Mouse (Mus musculus) stomach, embryonic 16.5 days (tissue): ENCODE results near the gene Grm3. TPM values are rescaled to one million over a fixed set of nuclear protein-coding genes. Genes with fewer than 3 reads are reported as not detected.

Experiments
- ATAC-seq: fragments of 200-750 bp; cut with Nextera tagmentation; 2 replicates; pipeline ENCODE4 v1.8.0; 2017; ENCODE audit warnings: moderate number of reproducible peaks, moderate TSS enrichment; ENCODE audit not compliant: insufficient read depth, low FRiP score
- H3K27ac ChIP-seq: fragments of 300-500 bp; sonication (generic); 2 replicates; pipeline ENCODE4 v1.5.1; 2014; ENCODE audit warnings: low read length
- H3K27me3 ChIP-seq: fragments of 300-500 bp; sonication (generic); 2 replicates; pipeline ENCODE4 v1.6.1; 2014; ENCODE audit warnings: low read length, control low read depth, mixed read lengths; ENCODE audit not compliant: control insufficient read depth, insufficient read depth
- H3K36me3 ChIP-seq: fragments of 300-500 bp; sonication (generic); 2 replicates; pipeline ENCODE4 v1.6.1; 2014; ENCODE audit warnings: low read length; ENCODE audit not compliant: control insufficient read depth, insufficient read depth
- H3K4me1 ChIP-seq: fragments of 300-500 bp; sonication (generic); 2 replicates; pipeline ENCODE4 v1.6.1; 2014; ENCODE audit warnings: low read length, control low read depth, mixed read lengths; ENCODE audit not compliant: control insufficient read depth, insufficient read depth
- H3K4me2 ChIP-seq: fragments of 300-500 bp; sonication (generic); 2 replicates; pipeline ENCODE4 v1.6.1; 2014; ENCODE audit warnings: low read depth, low read length, mixed read lengths
- H3K4me3 ChIP-seq: fragments of 300-500 bp; sonication (generic); replicated peaks from 2 replicates; pipeline ENCODE4 v1.5.1; 2014; ENCODE audit warnings: mild to moderate bottlenecking, low read length
- H3K9ac ChIP-seq: fragments of 300-500 bp; sonication (generic); 2 replicates; pipeline ENCODE4 v1.6.1; 2014; ENCODE audit warnings: low read length
- H3K9me3 ChIP-seq: fragments of 300-500 bp; sonication (generic); replicated peaks from 2 replicates; pipeline ENCODE4 v1.6.1; 2016; ENCODE audit warnings: low read length, control low read depth; ENCODE audit not compliant: control insufficient read depth
- WGBS: fragments of 180-500 bp; shearing (Covaris S2); extraction: QIAGEN DNeasy Blood & Tissue Kit; methylation state at CpG from one replicate; pipeline ENCODE4 v1.1.7; 2014; 5-methylcytosine and 5-hydroxymethylcytosine counted together
- polyA plus RNA-seq: library from polyadenylated mRNA; unstranded; fragments of >200 nt; fragmentation: Nextera tagmentation; extraction: Ambion mirVana; gene quantifications from 2 replicates; pipeline ENCODE4 v1.2.1, GENCODE M21; 2015

The Grm3 gene
- polyA plus RNA-seq, 1 experiment from 2014 or later, result 1.3 TPM

DNA sequence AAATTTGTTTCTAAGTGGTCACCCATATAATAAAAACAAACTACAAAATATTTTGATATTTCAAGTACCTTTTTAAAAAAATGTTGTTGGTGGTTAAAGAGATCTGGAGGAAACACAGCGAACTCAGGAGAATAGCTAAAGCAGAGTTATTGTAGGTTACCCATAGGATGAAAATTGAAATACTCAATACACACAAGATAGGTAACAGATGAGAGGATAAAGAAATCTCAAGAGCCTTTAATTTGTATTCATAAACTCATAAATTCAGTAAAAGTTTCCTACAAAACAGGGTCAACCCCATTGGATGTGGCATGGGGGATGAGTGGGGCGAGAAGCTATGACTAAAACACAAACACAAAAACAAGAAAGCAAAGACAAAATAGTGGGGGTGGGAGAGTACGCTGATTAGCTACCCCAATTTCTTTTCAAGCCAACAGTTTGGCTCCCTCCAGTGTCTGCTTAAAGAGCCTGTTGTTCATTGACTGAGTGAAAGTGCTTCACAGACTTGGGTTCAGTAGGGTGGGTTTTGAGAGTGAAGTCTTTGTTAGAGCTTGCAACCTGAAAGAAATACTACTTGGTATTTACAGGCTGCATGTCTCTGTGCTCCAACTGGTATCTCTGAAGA lies 21.5 kb downstream of the Grm3 start:
- Histone ChIP-seq H3K27me3 (no peaks in the 10 kb centered on the region), H3K9me3 (no peaks in the 10 kb centered on the region), H3K4me2 (no peak overlapping the region), H3K4me3 (no peak overlapping the region), H3K4me1 (no peaks in the 10 kb centered on the region), H3K9ac (no peak overlapping the region), H3K36me3 (no peaks in the 10 kb centered on the region), H3K27ac (no peak overlapping the region)
- no peak for ATAC-seq
- 48% methylated on average over 3 of the region's 3 CpGs for WGBS

GRCm38 (mm10) chr5:9702656-9703384 lies 22.1 kb downstream of the Grm3 start:
- no peaks in the 10 kb centered on the region for H3K36me3 ChIP-seq
- no peak overlapping the region for H3K4me2 ChIP-seq
- no peaks in the 10 kb centered on the region for H3K9me3 ChIP-seq
- no peak overlapping the region for H3K27ac ChIP-seq
- no peak overlapping the region for H3K9ac ChIP-seq
- no peaks in the 10 kb centered on the region for H3K4me1 ChIP-seq
- H3K27me3 ChIP-seq, result no peaks in the 10 kb centered on the region
- ATAC-seq, result no peak
- no peak overlapping the region for H3K4me3 ChIP-seq
- 16% methylated on average over 3 of the region's 3 CpGs for WGBS

DNA sequence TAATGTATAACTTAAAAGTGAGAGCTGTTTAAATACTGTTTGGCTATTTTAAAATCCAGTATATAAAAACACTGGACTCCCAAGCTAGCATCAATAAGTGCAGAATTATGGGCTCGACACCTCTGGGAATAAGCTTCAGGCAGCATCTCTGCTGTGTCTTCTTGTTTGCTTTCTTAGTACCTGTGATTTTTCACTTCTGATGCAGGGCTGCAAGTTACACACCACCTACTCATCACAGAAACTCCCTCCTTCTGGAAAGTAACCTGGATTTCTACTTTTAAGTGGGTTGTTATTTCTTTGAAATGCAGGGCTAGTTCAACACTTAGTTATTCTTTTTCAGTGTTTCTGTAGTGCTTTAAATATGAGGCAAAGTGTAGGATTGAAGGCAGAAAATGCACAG lies 32.6 kb downstream of the Grm3 start:
- Histone ChIP-seq H3K4me1 (no peaks in the 10 kb centered on the region), H3K36me3 (no peaks in the 10 kb centered on the region), H3K9me3 (no peaks in the 10 kb centered on the region), H3K4me2 (no peak overlapping the region), H3K9ac (no peak overlapping the region), H3K27ac (no peak overlapping the region), H3K4me3 (no peak overlapping the region), H3K27me3 (no peaks in the 10 kb centered on the region)
- no peak for ATAC-seq
- WGBS, result 78% methylated on average over 1 of the region's 1 CpGs

- no peaks in the 10 kb centered on the region for H3K27me3 ChIP-seq
- WGBS, result 52% methylated on average over 3 of the region's 3 CpGs
- no peaks in the 10 kb centered on the region for H3K36me3 ChIP-seq
- H3K9me3 ChIP-seq, result no peaks in the 10 kb centered on the region
- H3K4me3 ChIP-seq, result no peak overlapping the region
- no peak for ATAC-seq
- no peaks in the 10 kb centered on the region for H3K4me1 ChIP-seq
- no peak overlapping the region for H3K4me2 ChIP-seq
- H3K9ac ChIP-seq, result no peak overlapping the region
- no peak overlapping the region for H3K27ac ChIP-seq
Observed at GRCm38 (mm10) chr5:9690599-9691242, 34.2 kb downstream of the Grm3 start.

GRCm38 (mm10) chr5:9690192-9690591 lies 34.8 kb downstream of the Grm3 start:
- no peak overlapping the region for H3K9ac ChIP-seq

DNA sequence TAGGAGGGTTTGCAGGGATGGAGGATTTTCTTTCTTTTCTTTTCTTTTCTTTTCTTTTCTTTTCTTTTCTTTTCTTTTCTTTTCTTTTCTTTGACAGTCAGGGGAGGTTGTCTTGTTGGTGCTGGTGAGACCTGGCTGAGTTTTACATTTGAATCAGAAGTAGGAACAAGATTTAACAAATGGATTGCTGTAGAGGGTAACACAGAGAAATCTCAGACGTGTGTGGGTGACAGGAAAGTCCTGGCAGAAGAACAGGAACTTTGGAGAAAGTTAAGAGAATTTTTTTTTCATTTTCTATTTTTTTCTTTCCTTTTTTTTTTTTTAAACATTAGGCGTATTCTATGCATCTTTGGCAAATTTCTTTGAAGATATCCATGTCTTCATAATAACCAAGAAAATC lies 41.8 kb downstream of the Grm3 start:
- WGBS, result 58% methylated on average over 2 of the region's 2 CpGs
- no peak for ATAC-seq
- no peak overlapping the region for H3K9ac ChIP-seq
- H3K9me3 ChIP-seq, result no peaks in the 10 kb centered on the region
- no peak overlapping the region for H3K27ac ChIP-seq
- H3K4me1 ChIP-seq, result no peaks in the 10 kb centered on the region
- no peak overlapping the region for H3K4me3 ChIP-seq
- H3K27me3 ChIP-seq, result no peaks in the 10 kb centered on the region
- H3K4me2 ChIP-seq, result no peak overlapping the region
- H3K36me3 ChIP-seq, result no peaks in the 10 kb centered on the region

More at GRCm38 (mm10) chr5:9690192-9690591, 34.8 kb downstream of the Grm3 start:
- H3K36me3 ChIP-seq, result no peaks in the 10 kb centered on the region
- 35% methylated on average over 1 of the region's 1 CpGs for WGBS
- H3K27me3 ChIP-seq, result no peaks in the 10 kb centered on the region
- no peak overlapping the region for H3K27ac ChIP-seq
- H3K4me1 ChIP-seq, result no peaks in the 10 kb centered on the region
- no peak overlapping the region for H3K4me3 ChIP-seq
- H3K9me3 ChIP-seq, result no peaks in the 10 kb centered on the region
- H3K4me2 ChIP-seq, result no peak overlapping the region
- ATAC-seq, result no peak

DNA sequence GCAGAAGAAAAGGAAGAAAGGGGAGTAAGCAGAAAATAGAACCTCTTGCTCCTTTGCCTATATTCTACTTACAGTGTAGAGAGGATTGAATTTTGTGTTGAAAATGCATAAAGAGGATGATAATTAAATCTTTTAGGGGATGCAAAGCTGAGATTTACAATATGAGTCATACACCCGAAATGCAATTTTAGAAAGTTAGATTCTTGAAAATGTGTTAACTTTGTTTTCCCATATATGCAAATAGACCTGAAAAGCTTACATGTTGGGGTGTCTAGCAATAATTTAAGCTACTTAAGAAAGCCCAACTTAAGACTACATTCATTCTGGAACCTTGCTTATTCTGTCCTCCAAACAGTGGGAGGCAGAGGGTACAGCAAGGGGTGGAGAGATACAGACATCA lies 56.0 kb downstream of the Grm3 start:
- Histone ChIP-seq H3K27ac (no peak overlapping the region), H3K4me2 (no peak overlapping the region), H3K9me3 (no peaks in the 10 kb centered on the region), H3K4me1 (no peaks in the 10 kb centered on the region), H3K36me3 (no peaks in the 10 kb centered on the region), H3K4me3 (no peak overlapping the region), H3K27me3 (no peaks in the 10 kb centered on the region), H3K9ac (no peak overlapping the region)
- 82% methylated on average over 1 of the region's 1 CpGs for WGBS
- ATAC-seq, result no peak

GRCm38 (mm10) chr5:9663416-9663815 lies 61.6 kb downstream of the Grm3 start:
- no peaks in the 10 kb centered on the region for H3K9me3 ChIP-seq
- no peaks in the 10 kb centered on the region for H3K27me3 ChIP-seq
- no peak for ATAC-seq
- no peak overlapping the region for H3K27ac ChIP-seq
- no peak overlapping the region for H3K9ac ChIP-seq
- H3K4me1 ChIP-seq, result no peaks in the 10 kb centered on the region
- no peak overlapping the region for H3K4me3 ChIP-seq
- H3K4me2 ChIP-seq, result no peak overlapping the region
- H3K36me3 ChIP-seq, result no peaks in the 10 kb centered on the region
- WGBS, result 81% methylated on average over 3 of the region's 3 CpGs

DNA sequence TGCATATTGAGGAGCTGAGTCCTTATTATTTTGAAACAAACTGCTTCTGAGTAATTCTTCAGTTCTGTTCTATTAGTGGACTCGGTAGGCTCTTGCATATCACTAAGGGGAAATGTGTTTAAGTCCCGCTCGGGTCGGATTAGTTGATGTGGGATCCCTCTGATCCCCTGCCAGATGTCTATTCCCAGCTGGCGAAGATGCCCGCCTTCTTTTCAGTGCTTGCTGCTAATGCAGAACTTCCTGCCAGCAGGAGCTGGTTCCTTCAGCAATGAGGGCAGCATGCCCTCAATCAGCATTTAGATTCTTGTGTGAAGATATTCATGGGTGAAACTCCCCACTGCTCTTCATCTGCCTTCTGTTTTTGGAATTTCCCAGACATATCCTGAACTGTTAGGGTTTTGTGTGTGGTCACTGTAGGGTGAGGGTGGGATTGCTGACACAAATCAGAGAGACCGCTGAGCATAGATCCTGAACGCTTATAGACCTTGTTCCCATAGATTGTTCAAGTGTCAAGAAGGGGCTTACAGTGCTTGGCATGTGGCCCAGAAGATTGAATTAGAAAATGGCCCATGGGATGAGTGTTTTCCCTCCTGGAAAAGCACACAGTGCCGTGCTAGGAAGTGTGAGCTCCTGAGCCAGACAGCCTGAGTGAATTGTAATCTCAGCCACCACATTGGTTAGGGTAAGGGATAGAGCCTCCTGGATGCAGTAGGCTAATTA lies 62.9 kb downstream of the Grm3 start:
- no peaks in the 10 kb centered on the region for H3K27me3 ChIP-seq
- H3K36me3 ChIP-seq, result no peaks in the 10 kb centered on the region
- ATAC-seq, result no peak
- no peak overlapping the region for H3K9ac ChIP-seq
- H3K4me3 ChIP-seq, result no peak overlapping the region
- WGBS, result 50% methylated on average over 9 of the region's 9 CpGs
- H3K4me2 ChIP-seq, result no peak overlapping the region
- no peaks in the 10 kb centered on the region for H3K9me3 ChIP-seq
- no peak overlapping the region for H3K27ac ChIP-seq
- no peaks in the 10 kb centered on the region for H3K4me1 ChIP-seq
